Mouse (Mus musculus) ZHBTc4 (cell line): ENCODE measurements at regions not wholly inside any gene's neighbourhood (a gene's known extent, or its start where the extent isn't known, plus 50 kb on each side); places are given as distances from the start of the nearest gene placed in this dataset.
A peak's percentile ranks its signal among the peaks of the same experiment; 100 is the strongest.
"Not testable (repeated sequence)": the region's sequence is repeated elsewhere in the genome, so short reads cannot be mapped to it uniquely, and the experiment has no call there.

Source experiments
- DNase-seq: peaks from one replicate; pipeline ENCODE4 v3.0.0-alpha.2; 2011; ENCODE audit warnings: low read depth, low spot score

DNA sequence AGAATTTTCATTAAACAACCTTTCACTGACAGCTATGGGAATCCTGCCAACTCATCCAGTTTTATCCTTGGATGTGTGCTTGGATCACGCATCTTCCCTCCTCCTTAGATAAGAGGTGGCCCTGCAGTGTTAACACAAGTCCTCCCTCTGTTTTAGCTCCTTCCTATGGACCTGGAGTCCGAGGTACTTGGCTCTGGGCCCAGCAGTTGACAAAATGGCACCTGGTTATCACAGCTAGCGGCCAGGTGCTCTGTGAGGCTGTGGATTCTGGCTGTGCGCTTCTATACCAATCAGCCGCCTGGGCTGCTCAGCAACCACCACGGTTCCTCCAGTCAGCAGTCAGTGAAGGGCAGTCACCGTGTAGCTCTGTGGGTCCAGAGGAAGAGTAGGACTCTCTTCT lies 157.4 kb downstream of the Prdm2 start:
- no peak for DNase-seq

GRCm38 (mm10) chr4:143053029-143053428 lies 159.8 kb downstream of the Prdm2 start:
- peak; percentile 80 for DNase-seq

DNA sequence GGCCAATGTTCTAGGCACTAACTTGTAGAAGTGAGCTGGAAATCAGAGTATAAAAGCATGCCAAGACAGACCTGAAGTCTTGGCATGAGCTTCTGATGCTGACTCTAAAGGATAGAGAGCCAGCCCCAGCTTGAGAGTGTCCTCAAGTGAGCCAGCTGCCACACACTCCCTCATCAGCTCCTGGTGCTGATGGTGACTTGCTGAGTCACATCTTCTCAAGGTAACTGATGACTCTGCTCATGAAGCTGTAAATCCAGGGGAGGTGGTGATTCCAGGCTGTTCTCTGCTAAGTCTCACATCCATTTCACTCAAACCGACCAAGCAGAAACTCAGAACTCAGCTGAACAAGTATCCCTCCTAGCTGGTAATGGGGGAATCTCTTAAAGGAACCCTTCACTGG lies 161.6 kb downstream of the Prdm2 start:
- no peak for DNase-seq

DNA sequence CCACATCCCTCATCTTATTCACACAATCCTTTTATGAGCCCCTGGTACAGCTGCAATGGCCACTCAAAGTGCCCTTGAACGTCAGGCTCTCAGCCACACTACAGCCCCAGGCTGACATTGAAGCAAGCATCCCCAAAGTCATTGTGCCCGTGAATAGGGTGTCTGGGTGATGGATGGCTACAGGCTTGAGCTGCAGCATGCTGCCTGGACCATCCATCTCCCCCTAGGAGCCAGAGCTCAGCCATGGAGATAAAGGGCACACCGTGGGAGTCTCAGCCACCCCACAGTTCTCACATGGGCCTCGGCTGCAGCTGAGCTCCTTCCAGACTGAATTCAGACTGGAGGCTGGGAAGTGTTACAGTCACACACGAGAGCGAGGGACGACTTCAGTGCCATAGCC lies 167.6 kb downstream of the Prdm2 start:
- no peak for DNase-seq

DNA sequence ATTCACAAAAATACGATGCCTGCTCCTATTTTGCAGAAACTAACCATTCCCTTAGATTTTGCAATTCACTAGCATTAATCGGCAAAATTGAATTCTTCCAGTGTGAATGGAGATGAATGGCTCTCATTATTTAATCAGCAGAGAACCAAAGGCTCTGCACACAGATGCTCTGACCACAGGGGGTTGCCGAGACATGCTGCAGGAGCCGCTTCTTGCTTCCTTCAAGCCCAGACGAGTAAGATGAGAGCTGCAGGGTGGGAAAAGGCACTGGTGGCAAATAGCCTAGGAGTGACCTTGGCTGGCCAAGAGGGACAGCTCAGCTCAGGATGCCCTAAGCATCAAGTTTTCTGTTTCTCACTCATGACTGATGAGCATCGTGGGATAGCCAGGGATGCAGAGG lies 170.0 kb downstream of the Prdm2 start:
- DNase-seq = no peak

DNA sequence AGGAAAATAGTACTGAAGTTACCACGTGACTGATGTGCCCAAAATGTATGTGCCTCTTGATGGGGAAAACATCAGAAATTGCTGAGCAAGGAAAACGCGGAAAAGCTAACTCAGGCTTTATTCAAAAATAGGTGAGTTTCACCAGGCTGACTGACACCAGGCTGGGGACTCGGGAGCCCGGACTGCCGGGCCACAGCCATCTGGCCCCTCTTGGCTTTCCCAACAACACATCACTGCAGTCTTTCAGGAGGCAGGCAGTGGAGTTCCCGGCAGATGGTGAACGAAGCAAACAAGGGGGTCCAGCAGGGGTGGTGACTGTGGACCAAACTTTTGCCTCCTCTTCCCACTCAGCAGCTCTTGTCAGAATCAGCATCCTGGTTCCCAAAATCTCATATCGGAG lies 174.2 kb downstream of the Prdm2 start:
- no peak for DNase-seq

GRCm38 (mm10) chr4:143036704-143037103 lies 176.1 kb downstream of the Prdm2 start:
- DNase-seq = no peak

DNA sequence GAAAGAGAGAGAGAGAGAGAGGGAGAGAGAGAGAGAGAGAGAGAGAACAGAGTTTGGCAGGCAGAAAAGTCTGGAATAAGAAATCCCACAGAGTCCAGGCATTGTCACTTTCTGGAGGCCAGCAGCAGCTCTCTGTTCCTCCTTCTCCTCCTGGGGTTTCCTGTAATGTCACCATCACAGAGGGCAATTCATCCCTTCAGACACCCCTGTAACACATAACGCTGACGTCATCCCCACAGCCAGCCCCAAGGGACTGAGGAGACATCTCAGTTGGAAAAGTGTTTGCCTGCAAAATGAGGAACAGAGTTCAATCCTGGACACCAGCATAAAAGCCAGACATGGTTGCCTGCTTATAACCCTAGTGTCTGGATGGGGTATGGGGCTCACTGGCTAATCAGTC lies 177.7 kb downstream of the Prdm2 start:
- DNase-seq = not testable (repeated sequence)

GRCm38 (mm10) chr4:143034324-143034723 lies 178.5 kb downstream of the Prdm2 start:
- not testable (repeated sequence) for DNase-seq

- DNase-seq = peak; percentile 51
Observed at GRCm38 (mm10) chr4:143029813-143030212, 183.0 kb downstream of the Prdm2 start.

- DNase-seq = peak; percentile 74
Observed at GRCm38 (mm10) chr4:143027292-143027691, 185.5 kb downstream of the Prdm2 start.

GRCm38 (mm10) chr4:143021242-143021881 lies 191.4 kb downstream of the Prdm2 start:
- peak; percentile 65 for DNase-seq

GRCm38 (mm10) chr4:143020658-143021057 lies 192.1 kb downstream of the Prdm2 start:
- DNase-seq = no peak

- DNase-seq = no peak
Observed at GRCm38 (mm10) chr4:143012900-143013299, 199.9 kb downstream of the Prdm2 start.

DNA sequence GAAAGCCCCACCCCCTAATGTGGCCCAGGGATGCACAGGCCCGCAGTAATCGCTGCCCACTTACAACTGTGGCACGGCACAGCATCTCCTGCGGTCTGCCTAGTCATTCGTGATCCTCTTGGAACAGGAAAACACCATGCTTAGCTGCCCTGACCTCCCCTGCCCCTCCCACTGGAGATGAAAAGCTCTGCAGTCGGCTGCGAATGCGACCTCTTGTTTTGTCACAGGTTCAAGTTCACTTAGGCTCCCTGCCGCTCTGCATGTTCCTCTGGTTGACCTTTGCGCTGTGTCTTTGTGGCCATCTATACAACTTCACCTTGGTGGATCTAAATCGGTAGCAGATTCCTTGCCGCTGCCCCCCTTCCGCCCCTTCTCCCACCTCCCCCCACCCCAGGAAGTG lies 210.8 kb downstream of the Prdm2 start:
- peak; percentile 60 for DNase-seq

DNA sequence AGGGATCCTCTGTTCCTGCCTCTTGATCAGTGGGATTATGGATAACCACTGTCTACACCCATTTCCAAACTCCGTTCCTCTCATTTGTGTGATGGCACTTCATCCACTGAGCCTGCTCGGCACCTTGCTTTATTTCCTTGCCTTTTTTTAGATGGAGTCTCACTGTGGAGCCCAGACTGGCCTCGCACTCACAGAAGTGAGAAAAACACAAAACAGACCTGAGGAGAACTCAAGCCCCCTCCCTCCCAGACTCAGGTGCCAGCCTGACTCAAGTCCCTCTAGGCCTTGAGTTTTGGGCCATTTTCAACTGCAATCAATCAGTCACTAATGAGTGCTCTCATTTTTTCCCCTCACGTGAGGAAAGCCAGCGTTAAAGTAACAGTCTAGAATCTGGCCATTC lies 211.3 kb downstream of the Prdm2 start:
- DNase-seq = no peak

DNA sequence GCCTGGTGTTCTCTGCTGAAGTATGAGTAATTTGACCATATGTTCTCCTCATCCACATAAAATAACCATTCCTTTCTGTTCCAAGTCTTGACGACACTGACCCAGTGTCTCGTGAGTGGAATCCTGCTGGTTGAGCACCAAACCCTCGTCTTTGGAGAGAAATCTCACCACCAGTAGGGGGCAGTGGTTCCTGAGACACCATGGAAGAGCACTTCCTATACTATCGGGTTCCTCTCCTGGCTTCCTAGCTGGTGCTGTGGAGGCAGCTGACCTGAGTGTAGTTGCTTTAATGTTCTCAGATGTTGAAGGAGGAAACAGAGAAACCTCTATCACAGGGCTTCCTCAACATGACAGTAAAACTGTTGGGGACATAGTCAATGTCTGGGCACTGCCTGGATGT lies 216.4 kb downstream of the Prdm2 start:
- no peak for DNase-seq

DNA sequence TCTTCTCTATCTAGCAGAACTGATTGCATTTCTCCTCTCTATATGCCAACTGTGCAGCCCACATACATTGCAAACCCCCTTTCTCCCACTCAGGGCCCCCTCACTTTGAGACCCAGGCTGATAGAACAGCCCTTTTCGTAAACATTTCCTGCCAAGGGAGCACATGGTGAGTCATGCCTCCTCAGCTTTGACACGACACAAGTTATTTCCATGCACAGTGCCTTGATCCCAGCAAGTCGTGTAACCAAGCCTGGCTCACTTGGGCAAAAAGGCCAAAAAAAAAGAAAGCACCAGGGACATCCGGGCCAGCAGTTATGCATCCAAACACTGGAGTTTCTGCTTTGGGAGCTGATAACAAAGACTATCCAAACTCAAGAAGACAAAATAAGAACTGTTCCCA lies 221.4 kb downstream of the Prdm2 start:
- no peak for DNase-seq

DNA sequence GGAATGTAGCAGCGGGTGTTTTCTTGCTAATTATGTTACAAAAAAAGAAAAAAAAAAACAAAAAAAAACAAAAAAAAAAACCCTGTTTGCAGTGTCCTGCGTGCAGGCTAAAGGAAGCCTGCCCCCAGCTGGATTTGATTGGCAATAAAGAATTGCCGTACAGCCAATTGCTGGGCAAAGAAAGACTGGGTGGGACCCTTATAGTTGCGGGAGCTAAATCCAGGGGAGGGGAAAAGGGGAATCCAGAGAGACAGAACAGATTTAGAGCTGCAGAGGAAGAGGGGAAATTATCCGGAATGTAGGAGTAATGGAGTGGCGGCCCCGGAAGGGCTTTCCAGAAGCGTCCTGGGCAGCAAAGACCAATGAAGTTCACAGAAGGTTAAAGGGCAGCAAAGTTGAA lies 223.6 kb downstream of the Prdm2 start:
- peak; percentile 53 for DNase-seq

DNA sequence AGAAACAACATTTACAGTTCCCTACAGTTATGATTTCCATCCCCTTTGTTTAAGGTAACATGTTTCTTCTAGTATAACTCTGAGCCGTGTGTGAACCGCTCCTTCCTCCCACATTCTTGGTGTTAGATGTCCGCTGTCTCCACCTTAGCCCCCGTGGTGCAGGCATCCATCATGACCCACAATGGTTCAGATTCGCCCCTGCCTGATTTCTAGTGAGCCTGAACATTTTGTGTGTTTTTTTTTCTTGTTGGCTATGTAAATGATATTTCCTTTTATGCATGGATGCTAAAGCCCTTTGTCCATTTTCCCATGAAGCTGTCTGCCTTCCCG lies 229.5 kb downstream of the Prdm2 start:
- DNase-seq = no peak

GRCm38 (mm10) chr4:142982585-142983294 lies 230.1 kb downstream of the Prdm2 start:
- no peak for DNase-seq

- DNase-seq = no peak
Observed at GRCm38 (mm10) chr4:142975620-142976019, 237.2 kb downstream of the Prdm2 start.

DNA sequence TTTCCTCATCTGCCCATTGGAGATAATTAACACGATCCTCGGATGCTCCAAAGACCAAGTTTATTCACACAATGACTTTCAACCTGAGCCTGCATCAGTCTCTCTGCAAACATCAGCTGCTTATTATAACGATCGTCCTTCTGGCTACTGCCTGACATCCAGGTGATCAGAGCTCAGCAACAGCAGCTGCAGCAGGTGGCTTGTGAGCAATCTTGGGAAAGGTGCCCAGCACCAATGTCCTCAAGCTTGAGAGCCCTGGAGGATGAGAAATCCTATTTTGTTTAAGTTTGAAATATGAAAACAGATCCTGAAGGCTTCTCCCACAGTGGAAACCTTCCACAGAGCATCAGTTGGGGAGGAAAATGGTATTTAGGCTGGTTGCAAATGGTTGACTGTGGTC lies 242.8 kb downstream of the Prdm2 start:
- DNase-seq = no peak

GRCm38 (mm10) chr4:142967604-142968003 lies 245.2 kb downstream of the Prdm2 start:
- DNase-seq = peak; percentile 30
